Mouse (Mus musculus): ENCODE results near the gene Ptpn11. TPM values are rescaled to one million over a fixed set of nuclear protein-coding genes. Genes with fewer than 3 reads are reported as not detected.
A peak's percentile ranks its signal among the peaks of the same experiment; 100 is the strongest.
"Not testable (repeated sequence)": the region's sequence is repeated elsewhere in the genome, so short reads cannot be mapped to it uniquely, and the experiment has no call there.

Ptpn11 gene
- polyA plus RNA-seq, 1 experiment from 2014 or later = 25.6 TPM

DNA sequence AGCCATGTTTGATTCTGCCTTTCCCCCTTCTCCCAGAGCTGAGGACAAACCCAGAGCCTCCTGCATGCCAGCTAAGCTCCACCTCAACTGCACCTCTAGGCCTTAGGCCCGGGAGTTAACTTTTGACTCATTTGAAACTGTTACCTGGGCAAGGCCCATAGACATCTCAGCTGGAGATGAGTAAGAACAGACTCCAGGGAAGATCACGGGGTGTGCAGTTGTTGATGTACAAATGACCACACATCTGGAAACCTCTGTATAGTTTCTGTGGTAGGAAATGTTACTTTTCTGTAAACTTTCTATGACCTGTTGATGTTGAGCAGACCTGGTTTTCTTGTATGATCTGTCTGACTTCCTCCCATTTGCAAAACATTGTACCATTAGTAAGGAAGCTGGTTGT lies 38.0 kb upstream of the Ptpn11 start:
- Histone ChIP-seq H3K9ac (no peak overlapping the region), H3K4me1 (ENCODE audit: insufficient read depth) (no peaks in the 10 kb centered on the region), H3K27me3 (ENCODE audit: insufficient read depth, low read length) (no peaks in the 10 kb centered on the region), H3K4me2 (no peak overlapping the region), H3K27ac (ENCODE audit: low read depth) (no peak overlapping the region), H3K36me3 (ENCODE audit: insufficient read depth) (no peaks in the 10 kb centered on the region), H3K4me3 (ENCODE audit: low read depth, low read length) (no peak overlapping the region), H3K9me3 (ENCODE audit: low read depth, low read length) (no peaks in the 10 kb centered on the region)
- TF ChIP-seq CTCF (IDR thresholded peaks at IDR 0.05; ENCODE audit: low read depth) = no peak
- ATAC-seq (ENCODE audit: insufficient read depth) (no peak), DNase-seq (no peak)
- 86% methylated on average over 2 of the region's 2 CpGs for WGBS

DNA sequence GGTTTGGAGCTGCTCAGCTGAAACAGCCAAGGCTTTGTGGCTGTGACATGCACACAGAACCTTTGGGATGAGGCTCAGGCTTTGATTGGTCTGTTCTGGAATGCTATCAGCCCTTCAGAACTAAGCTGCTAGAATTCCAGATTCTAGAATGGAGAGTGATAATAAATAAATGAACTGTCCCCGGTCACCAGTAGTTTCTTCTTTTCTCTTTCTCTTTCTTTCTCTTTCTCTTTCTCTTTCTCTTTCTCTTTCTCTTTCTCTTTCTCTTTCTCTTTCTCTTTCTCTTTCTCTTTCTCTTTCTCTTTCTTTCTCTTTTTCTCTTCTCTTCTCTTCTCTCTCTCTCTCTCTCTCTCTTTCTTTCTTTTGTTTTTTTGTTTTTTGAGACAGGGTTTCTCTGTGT lies 36.1 kb upstream of the Ptpn11 start:
- H3K9ac ChIP-seq; H3K27me3 ChIP-seq (ENCODE audit: insufficient read depth, low read length); ATAC-seq (ENCODE audit: insufficient read depth); H3K9me3 ChIP-seq (ENCODE audit: low read depth, low read length); H3K4me3 ChIP-seq (ENCODE audit: low read depth, low read length); DNase-seq; H3K4me1 ChIP-seq (ENCODE audit: insufficient read depth); H3K4me2 ChIP-seq; H3K27ac ChIP-seq (ENCODE audit: low read depth); H3K36me3 ChIP-seq (ENCODE audit: insufficient read depth): not testable (repeated sequence)
- 66% methylated on average over 1 of the region's 1 CpGs for WGBS

DNA sequence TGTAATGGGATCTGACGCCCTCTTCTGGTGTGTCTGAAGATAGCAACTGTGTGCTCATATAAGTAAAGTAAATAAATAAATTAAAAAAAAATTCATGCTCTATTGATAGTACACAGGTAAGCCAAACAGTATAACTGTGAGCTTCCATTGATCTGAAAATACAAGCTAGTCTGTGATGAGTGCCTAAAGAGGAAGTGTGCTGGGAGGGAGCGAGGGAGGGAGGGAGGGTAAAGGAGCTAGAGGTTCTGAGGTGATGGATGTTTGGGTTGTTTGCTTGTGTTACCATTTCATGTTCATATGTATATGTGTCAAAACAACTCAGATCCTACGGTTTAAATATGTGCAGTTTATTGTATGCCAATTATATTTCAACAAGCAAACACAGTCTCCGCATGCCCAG lies 35.6 kb upstream of the Ptpn11 start:
- H3K9me3 ChIP-seq (ENCODE audit: low read depth, low read length) = no peaks in the 10 kb centered on the region
- ATAC-seq (ENCODE audit: insufficient read depth) (no peak), DNase-seq (no peak)
- no peaks in the 10 kb centered on the region for H3K36me3 ChIP-seq (ENCODE audit: insufficient read depth)
- no peak overlapping the region for H3K4me2 ChIP-seq
- 79% methylated on average over 4 of the region's 4 CpGs for WGBS
- no peak overlapping the region for H3K9ac ChIP-seq
- no peak for TF ChIP-seq CTCF (IDR thresholded peaks at IDR 0.05; ENCODE audit: low read depth)
- H3K27me3 ChIP-seq (ENCODE audit: insufficient read depth, low read length) = no peaks in the 10 kb centered on the region
- H3K27ac ChIP-seq (ENCODE audit: low read depth) = no peak overlapping the region
- H3K4me3 ChIP-seq (ENCODE audit: low read depth, low read length) = no peak overlapping the region
- H3K4me1 ChIP-seq (ENCODE audit: insufficient read depth) = 0 out of 2 replicates have a peak, but pooled peaks cover under 1% of the 10 kb centered on the region

DNA sequence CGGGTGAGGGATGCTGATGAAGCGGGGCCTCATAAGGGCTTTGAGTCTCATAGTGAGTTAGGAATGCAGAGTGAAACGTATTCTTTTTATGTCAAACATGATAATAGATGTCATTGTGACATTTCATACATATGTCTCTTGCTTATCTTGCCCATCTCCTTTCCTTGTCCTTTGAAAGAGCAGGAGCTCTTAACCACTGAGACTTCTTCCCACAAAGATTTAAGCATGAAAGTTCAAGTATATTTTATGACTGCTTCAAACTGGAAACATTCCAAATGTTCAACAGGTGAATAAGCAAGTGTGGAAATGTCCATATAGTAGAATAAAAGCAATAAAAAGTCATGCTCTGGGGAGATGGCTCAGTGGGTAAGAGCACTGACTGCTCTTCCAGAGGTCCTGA lies 35.2 kb upstream of the Ptpn11 start:
- Histone ChIP-seq H3K4me1 (ENCODE audit: insufficient read depth) (0 out of 2 replicates have a peak, but pooled peaks cover 2% of the 10 kb centered on the region), H3K27ac (ENCODE audit: low read depth) (no peak overlapping the region), H3K4me3 (ENCODE audit: low read depth, low read length) (no peak overlapping the region), H3K27me3 (ENCODE audit: insufficient read depth, low read length) (no peaks in the 10 kb centered on the region), H3K9ac (no peak overlapping the region), H3K36me3 (ENCODE audit: insufficient read depth) (no peaks in the 10 kb centered on the region), H3K9me3 (ENCODE audit: low read depth, low read length) (no peaks in the 10 kb centered on the region), H3K4me2 (no peak overlapping the region)
- DNase-seq (no peak), ATAC-seq (ENCODE audit: insufficient read depth) (no peak)
- 61% methylated on average over 3 of the region's 3 CpGs for WGBS
- TF ChIP-seq CTCF (IDR thresholded peaks at IDR 0.05; ENCODE audit: low read depth) = no peak

DNA sequence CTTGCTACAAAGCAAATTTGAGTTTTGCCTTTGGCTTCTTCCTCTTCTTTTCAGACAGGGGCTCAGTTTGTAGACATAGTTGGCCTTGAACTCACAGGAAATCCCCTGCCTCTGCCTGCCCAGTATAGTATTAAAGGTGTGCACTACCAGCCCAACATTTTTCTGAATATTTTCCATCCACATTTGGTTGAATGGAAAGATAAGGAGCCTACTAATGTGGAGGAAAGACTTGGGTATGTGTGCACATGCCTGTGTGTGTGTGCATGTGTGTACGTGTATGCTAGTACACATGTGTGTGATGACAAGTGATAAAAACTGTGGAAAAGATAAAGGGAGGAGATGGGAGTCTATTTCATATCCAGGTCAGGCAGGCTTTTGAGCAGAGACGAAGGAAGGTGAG lies 34.7 kb upstream of the Ptpn11 start:
- DNase-seq (no peak), ATAC-seq (ENCODE audit: insufficient read depth) (no peak)
- Histone ChIP-seq H3K9ac (no peak overlapping the region), H3K4me2 (no peak overlapping the region), H3K4me1 (ENCODE audit: insufficient read depth) (0 out of 2 replicates have a peak, but pooled peaks cover 2% of the 10 kb centered on the region), H3K27ac (ENCODE audit: low read depth) (no peak overlapping the region), H3K9me3 (ENCODE audit: low read depth, low read length) (no peaks in the 10 kb centered on the region), H3K27me3 (ENCODE audit: insufficient read depth, low read length) (no peaks in the 10 kb centered on the region), H3K4me3 (ENCODE audit: low read depth, low read length) (no peak overlapping the region), H3K36me3 (ENCODE audit: insufficient read depth) (no peaks in the 10 kb centered on the region)
- WGBS = 67% methylated on average over 2 of the region's 2 CpGs
- no peak for TF ChIP-seq CTCF (IDR thresholded peaks at IDR 0.05; ENCODE audit: low read depth)

DNA sequence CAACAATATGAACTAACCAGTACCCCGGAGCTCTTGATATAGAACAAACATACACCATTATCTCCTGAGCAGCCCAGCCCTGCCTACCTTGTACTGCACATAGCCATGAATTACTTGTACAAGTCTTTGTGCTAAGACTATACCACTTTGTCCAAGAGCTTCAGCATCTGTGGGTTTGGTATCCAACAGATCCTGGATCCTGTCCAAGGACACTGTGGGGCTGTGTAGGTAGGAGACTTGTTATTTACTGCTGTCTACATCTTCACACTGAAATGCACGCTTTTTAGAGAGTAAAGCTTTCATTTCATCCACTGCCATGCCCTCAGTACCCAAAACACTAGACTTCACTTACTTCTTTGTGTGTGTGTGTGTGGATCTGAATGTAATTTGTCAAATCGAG lies 33.7 kb upstream of the Ptpn11 start:
- DNase-seq (no peak), ATAC-seq (ENCODE audit: insufficient read depth) (no peak)
- WGBS = 91% methylated on average over 3 of the region's 3 CpGs
- Histone ChIP-seq H3K9ac (no peak overlapping the region), H3K27ac (ENCODE audit: low read depth) (no peak overlapping the region), H3K9me3 (ENCODE audit: low read depth, low read length) (no peaks in the 10 kb centered on the region), H3K4me2 (no peak overlapping the region), H3K36me3 (ENCODE audit: insufficient read depth) (no peaks in the 10 kb centered on the region), H3K4me3 (ENCODE audit: low read depth, low read length) (no peak overlapping the region), H3K27me3 (ENCODE audit: insufficient read depth, low read length) (no peaks in the 10 kb centered on the region), H3K4me1 (ENCODE audit: insufficient read depth) (0 out of 2 replicates have a peak, but pooled peaks cover 2% of the 10 kb centered on the region)
- TF ChIP-seq CTCF (IDR thresholded peaks at IDR 0.05; ENCODE audit: low read depth) = no peak

DNA sequence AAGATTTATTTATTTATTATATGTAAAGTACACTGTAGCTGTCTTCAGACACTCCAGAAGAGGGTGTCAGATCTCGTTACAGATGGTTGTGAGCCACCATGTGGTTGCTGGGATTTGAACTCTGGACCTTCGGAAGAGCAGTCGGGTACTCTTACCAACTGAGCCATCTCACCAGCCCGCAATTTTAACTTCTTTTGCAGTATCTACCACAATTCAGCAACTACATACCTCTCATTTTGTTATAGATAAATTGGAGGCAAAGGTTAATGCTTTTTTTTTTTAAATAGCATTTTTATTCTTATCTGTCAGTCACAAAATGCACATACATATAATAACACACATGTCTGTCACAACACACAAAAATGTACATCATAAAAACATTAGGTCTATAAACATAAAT lies 32.8 kb upstream of the Ptpn11 start:
- WGBS = 88% methylated on average over 3 of the region's 4 CpGs
- ATAC-seq (ENCODE audit: insufficient read depth); H3K4me1 ChIP-seq (ENCODE audit: insufficient read depth); H3K9me3 ChIP-seq (ENCODE audit: low read depth, low read length); H3K27ac ChIP-seq (ENCODE audit: low read depth); DNase-seq; H3K36me3 ChIP-seq (ENCODE audit: insufficient read depth); H3K4me2 ChIP-seq; H3K4me3 ChIP-seq (ENCODE audit: low read depth, low read length); H3K27me3 ChIP-seq (ENCODE audit: insufficient read depth, low read length); H3K9ac ChIP-seq: not testable (repeated sequence)

DNA sequence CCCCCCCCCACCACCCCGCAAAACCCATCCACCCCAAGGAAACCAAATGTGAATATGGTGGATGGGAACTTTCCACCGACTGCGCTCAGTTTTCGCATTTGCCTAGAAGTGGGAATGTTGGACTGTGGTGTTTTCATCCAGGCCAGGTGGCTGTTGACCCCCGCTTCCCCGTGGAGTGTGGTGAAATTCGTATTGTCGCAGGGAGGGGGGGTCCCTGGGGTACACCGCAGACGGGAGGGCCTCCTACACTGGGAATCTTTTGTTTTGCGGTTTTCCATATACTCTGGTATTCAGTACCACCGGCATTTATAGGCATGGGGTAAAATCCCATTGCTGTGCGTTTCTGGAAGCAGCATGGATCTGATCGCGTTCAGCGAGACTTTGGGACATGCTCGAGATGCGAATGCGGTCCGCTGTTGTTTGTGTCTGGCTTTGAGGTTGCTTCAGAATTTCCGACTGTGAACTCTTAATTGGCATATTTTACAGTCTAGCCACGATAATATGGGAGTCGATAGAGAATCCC lies 30.2 kb upstream of the Ptpn11 start:
- WGBS = 19% methylated on average over 23 of the region's 23 CpGs
- no peak for DNase-seq

More for the DNA sequence above, 30.2 kb upstream of the Ptpn11 start:
- H3K9ac ChIP-seq = peak overlapping the region; percentile 85
- H3K36me3 ChIP-seq (ENCODE audit: insufficient read depth) = no peaks in the 10 kb centered on the region
- TF ChIP-seq CTCF (IDR thresholded peaks at IDR 0.05; ENCODE audit: low read depth) = no peak
- peak overlapping the region; percentile 78 for H3K4me2 ChIP-seq
- no peaks in the 10 kb centered on the region for H3K9me3 ChIP-seq (ENCODE audit: low read depth, low read length)
- no peaks in the 10 kb centered on the region for H3K27me3 ChIP-seq (ENCODE audit: insufficient read depth, low read length)
- no peak overlapping the region for H3K27ac ChIP-seq (ENCODE audit: low read depth)
- peak overlapping the region; percentile 96 for H3K4me3 ChIP-seq (ENCODE audit: low read depth, low read length)
- ATAC-seq (ENCODE audit: insufficient read depth) = no peak
- 0 out of 2 replicates have a peak, but pooled peaks cover 2% of the 10 kb centered on the region for H3K4me1 ChIP-seq (ENCODE audit: insufficient read depth)
